Comparison of ENCODE assay signal across 14 mouse cellular contexts in genomic region chr5:12138961-12139360, GRCm38 (mm10).
"Had no signal": no experiment of that assay in that cellular context is flagged by ENCODE, and none has a peak within 500 bp of the region (broad histone marks: within the 10 kb centered on the region; RNA-seq: fewer than 3 reads in every experiment).

No protein-coding gene starts in this region.

- DNase-seq: kidney, adult 18-20 months; kidney, adult 9 months; kidney, postnatal 14 days; kidney, postnatal 4 days; liver; lung, adult 2 months; lung, postnatal 14 days; lung, postnatal 4 days; right cerebral cortex, adult 18-20 months; right cerebral cortex, postnatal 14 days; right cerebral cortex, postnatal 4 days; thymus, postnatal 25 days had no signal

- ATAC-seq: liver, embryonic 12.5 days; midbrain, embryonic 13.5 days had no signal
